Mouse (Mus musculus) heart, embryonic 13.5 days (tissue): ENCODE measurements at regions not wholly inside any gene's neighbourhood (a gene's known extent, or its start where the extent isn't known, plus 50 kb on each side); places are given as distances from the start of the nearest gene placed in this dataset.

Source experiments
- ATAC-seq: fragments of 200-750 bp; cut with Nextera tagmentation; 2 replicates; pipeline ENCODE4 v1.8.0; 2017; ENCODE audit warnings: moderate TSS enrichment; ENCODE audit not compliant: insufficient number of reproducible peaks, low FRiP score, low TSS enrichment; ENCODE audit errors: extremely low read depth
- H3K27ac ChIP-seq: fragments of 300-500 bp; sonication (generic); replicated peaks from 2 replicates; pipeline ENCODE4 v1.5.1; 2015; ENCODE audit warnings: moderate library complexity, mild to moderate bottlenecking, inconsistent platforms
- H3K27me3 ChIP-seq: fragments of 300-500 bp; sonication (generic); replicated peaks from 2 replicates; pipeline ENCODE4 v1.6.1; 2015; ENCODE audit warnings: mild to moderate bottlenecking, inconsistent platforms
- H3K36me3 ChIP-seq: fragments of 300-500 bp; sonication (generic); 2 replicates; pipeline ENCODE4 v1.6.1; 2015; ENCODE audit warnings: mild to moderate bottlenecking, inconsistent platforms
- H3K4me1 ChIP-seq: fragments of 300-500 bp; sonication (generic); 2 replicates; pipeline ENCODE4 v1.6.1; 2015; ENCODE audit warnings: inconsistent platforms
- H3K4me2 ChIP-seq: fragments of 300-500 bp; sonication (generic); 2 replicates; pipeline ENCODE4 v1.6.1; 2015; ENCODE audit warnings: inconsistent platforms, mild to moderate bottlenecking, moderate library complexity
- H3K4me3 ChIP-seq: fragments of 300-500 bp; sonication (generic); 2 replicates; pipeline ENCODE4 v1.5.1; 2015; ENCODE audit warnings: moderate library complexity, mild to moderate bottlenecking, inconsistent platforms
- H3K9ac ChIP-seq: fragments of 300-500 bp; sonication (generic); 2 replicates; pipeline ENCODE4 v1.6.1; 2015; ENCODE audit warnings: inconsistent platforms, mild to moderate bottlenecking, moderate library complexity
- H3K9me3 ChIP-seq: fragments of 300-500 bp; sonication (generic); 2 replicates; pipeline ENCODE4 v1.6.1; 2016; ENCODE audit warnings: inconsistent platforms
- WGBS: fragments of 180-500 bp; shearing (Covaris S2); methylation state at CpG from one replicate; pipeline ENCODE4 v1.1.7; 2015; ENCODE audit warnings: mixed read lengths; 5-methylcytosine and 5-hydroxymethylcytosine counted together

- peaks cover 47% of the 10 kb centered on the region for H3K4me1 ChIP-seq
- no peak overlapping the region for H3K4me2 ChIP-seq
- peak overlapping the region; percentile 57 for H3K27ac ChIP-seq
- 19% methylated on average over 5 of the region's 5 CpGs for WGBS
- 0 out of 2 replicates have a peak, but pooled peaks have one; percentile 2 for ATAC-seq
- no peaks in the 10 kb centered on the region for H3K36me3 ChIP-seq
- H3K4me3 ChIP-seq = no peak overlapping the region
- no peak overlapping the region for H3K9ac ChIP-seq
- no peaks in the 10 kb centered on the region; the same call in 1 of the 2 replicates for H3K9me3 ChIP-seq
- H3K27me3 ChIP-seq = peaks cover 6% of the 10 kb centered on the region; the same call in 1 of the 2 replicates
These were observed 51.1 kb upstream of the Sulf2 start for GRCm38 (mm10) chr2:166206396-166207144.
